Mouse (Mus musculus) forebrain, embryonic 10.5 days (tissue): ENCODE results near the gene Ltbp1. TPM values are rescaled to one million over a fixed set of nuclear protein-coding genes. Genes with fewer than 3 reads are reported as not detected.

Source experiments
- DNase-seq: peaks from one replicate; pipeline ENCODE4 v3.0.0-alpha.2; 2017; ENCODE audit warnings: low spot score; ENCODE audit errors: extremely low spot score
- H3K27ac ChIP-seq: fragments of 300-500 bp; sonication (generic); 2 replicates; pipeline ENCODE4 v1.5.1; 2016; ENCODE audit warnings: mild to moderate bottlenecking
- H3K27me3 ChIP-seq: fragments of 300-500 bp; sonication (generic); 2 replicates; pipeline ENCODE4 v1.6.1; 2016; ENCODE audit warnings: mild to moderate bottlenecking; ENCODE audit not compliant: poor library complexity, severe bottlenecking
- H3K36me3 ChIP-seq: fragments of 300-500 bp; sonication (generic); replicated peaks from 2 replicates; pipeline ENCODE4 v1.6.1; 2016; ENCODE audit warnings: mild to moderate bottlenecking, moderate library complexity
- H3K4me1 ChIP-seq: fragments of 300-500 bp; sonication (generic); 2 replicates; pipeline ENCODE4 v1.6.1; 2016
- H3K4me3 ChIP-seq: fragments of 300-500 bp; sonication (generic); 2 replicates; pipeline ENCODE4 v1.5.1; 2016; ENCODE audit warnings: mild to moderate bottlenecking, moderate library complexity
- H3K9me3 ChIP-seq: fragments of 300-500 bp; sonication (generic); 2 replicates; pipeline ENCODE4 v1.6.1; 2016; ENCODE audit warnings: mild to moderate bottlenecking, moderate library complexity
- WGBS: fragments of 180-500 bp; shearing (Covaris S2); methylation state at CpG from one replicate; pipeline ENCODE4 v1.1.7; 2016; 5-methylcytosine and 5-hydroxymethylcytosine counted together
- polyA plus RNA-seq: library from polyadenylated mRNA; unstranded; fragments of >200 nt; fragmentation: Nextera tagmentation; extraction: Ambion mirVana; gene quantifications from 2 replicates; pipeline ENCODE4 v1.2.1, GENCODE M21; 2016

The Ltbp1 gene
- polyA plus RNA-seq, 1 experiment from 2014 or later: 4.5 TPM

GRCm38 (mm10) chr17:75039017-75039416 lies 33.6 kb downstream of the Ltbp1 start:
- Histone ChIP-seq H3K27ac (no peak overlapping the region), H3K9me3 (no peaks in the 10 kb centered on the region), H3K27me3 (no peaks in the 10 kb centered on the region), H3K36me3 (no peaks in the 10 kb centered on the region), H3K4me1 (0 out of 2 replicates have a peak, but pooled peaks cover 5% of the 10 kb centered on the region), H3K4me3 (no peak overlapping the region)
- DNase-seq: no peak
- WGBS: 89% methylated on average over 4 of the region's 4 CpGs

GRCm38 (mm10) chr17:75049366-75049969 lies 44.1 kb downstream of the Ltbp1 start:
- H3K4me3 ChIP-seq: no peak overlapping the region
- H3K27me3 ChIP-seq: 0 out of 2 replicates have a peak, but pooled peaks cover 4% of the 10 kb centered on the region
- no peaks in the 10 kb centered on the region; the same call in 1 of the 2 replicates for H3K36me3 ChIP-seq
- WGBS: 83% methylated on average over 8 of the region's 8 CpGs
- no peak overlapping the region for H3K27ac ChIP-seq
- DNase-seq: no peak
- no peaks in the 10 kb centered on the region for H3K4me1 ChIP-seq
- peaks cover 7% of the 10 kb centered on the region; the same call in 1 of the 2 replicates for H3K9me3 ChIP-seq

GRCm38 (mm10) chr17:75051440-75051925 lies 46.1 kb downstream of the Ltbp1 start:
- DNase-seq: no peak
- H3K36me3 ChIP-seq: no peaks in the 10 kb centered on the region
- peaks cover 17% of the 10 kb centered on the region; the same call in 1 of the 2 replicates for H3K27me3 ChIP-seq
- H3K4me3 ChIP-seq: no peak overlapping the region
- H3K27ac ChIP-seq: no peak overlapping the region
- H3K9me3 ChIP-seq: no peaks in the 10 kb centered on the region
- 85% methylated on average over 8 of the region's 8 CpGs for WGBS
- peaks cover 6% of the 10 kb centered on the region for H3K4me1 ChIP-seq

GRCm38 (mm10) chr17:75055235-75055634 lies 49.9 kb downstream of the Ltbp1 start:
- DNase-seq: no peak
- WGBS: 86% methylated on average over 5 of the region's 5 CpGs
- H3K9me3 ChIP-seq: no peaks in the 10 kb centered on the region

GRCm38 (mm10) chr17:75055961-75056360 lies 50.6 kb downstream of the Ltbp1 start:
- Histone ChIP-seq H3K27ac (no peak overlapping the region), H3K4me1 (peaks cover 11% of the 10 kb centered on the region), H3K9me3 (no peaks in the 10 kb centered on the region), H3K36me3 (no peaks in the 10 kb centered on the region), H3K4me3 (no peak overlapping the region), H3K27me3 (peaks cover 41% of the 10 kb centered on the region)
- no peak for DNase-seq
- WGBS: 88% methylated on average over 6 of the region's 6 CpGs

More at GRCm38 (mm10) chr17:75055235-75055634, 49.9 kb downstream of the Ltbp1 start:
- Histone ChIP-seq H3K27ac (no peak overlapping the region), H3K27me3 (peaks cover 38% of the 10 kb centered on the region), H3K36me3 (no peaks in the 10 kb centered on the region), H3K4me1 (peaks cover 11% of the 10 kb centered on the region), H3K4me3 (no peak overlapping the region)

GRCm38 (mm10) chr17:75056631-75057030 lies 51.3 kb downstream of the Ltbp1 start:
- no peak overlapping the region for H3K4me3 ChIP-seq
- H3K4me1 ChIP-seq: peaks cover 11% of the 10 kb centered on the region
- H3K9me3 ChIP-seq: no peaks in the 10 kb centered on the region
- peaks cover 41% of the 10 kb centered on the region for H3K27me3 ChIP-seq
- no peak for DNase-seq
- H3K27ac ChIP-seq: no peak overlapping the region
- 59% methylated on average over 8 of the region's 8 CpGs for WGBS
- H3K36me3 ChIP-seq: no peaks in the 10 kb centered on the region

- no peak for DNase-seq
- no peak overlapping the region for H3K27ac ChIP-seq
- H3K27me3 ChIP-seq: peaks cover 70% of the 10 kb centered on the region
- H3K36me3 ChIP-seq: no peaks in the 10 kb centered on the region
- 90% methylated on average over 7 of the region's 7 CpGs for WGBS
- H3K4me1 ChIP-seq: peaks cover 26% of the 10 kb centered on the region
- H3K4me3 ChIP-seq: no peak overlapping the region
- no peaks in the 10 kb centered on the region for H3K9me3 ChIP-seq
Observed at GRCm38 (mm10) chr17:75066340-75066739, 61.0 kb downstream of the Ltbp1 start.

GRCm38 (mm10) chr17:75067314-75067713 lies 61.9 kb downstream of the Ltbp1 start:
- H3K27me3 ChIP-seq: peaks cover 79% of the 10 kb centered on the region
- H3K36me3 ChIP-seq: no peaks in the 10 kb centered on the region
- H3K4me1 ChIP-seq: peaks cover 28% of the 10 kb centered on the region
- no peaks in the 10 kb centered on the region for H3K9me3 ChIP-seq
- no peak overlapping the region for H3K27ac ChIP-seq
- no peak for DNase-seq
- WGBS: 21% methylated on average over 8 of the region's 8 CpGs
- no peak overlapping the region for H3K4me3 ChIP-seq

- H3K4me3 ChIP-seq: no peak overlapping the region
- H3K27ac ChIP-seq: no peak overlapping the region
- H3K4me1 ChIP-seq: peaks cover 28% of the 10 kb centered on the region
- no peaks in the 10 kb centered on the region for H3K36me3 ChIP-seq
- 89% methylated on average over 5 of the region's 5 CpGs for WGBS
- DNase-seq: no peak
- H3K27me3 ChIP-seq: peaks cover 87% of the 10 kb centered on the region
- no peaks in the 10 kb centered on the region for H3K9me3 ChIP-seq
Observed at GRCm38 (mm10) chr17:75069232-75069631, 63.9 kb downstream of the Ltbp1 start.

- no peaks in the 10 kb centered on the region for H3K36me3 ChIP-seq
- no peaks in the 10 kb centered on the region for H3K9me3 ChIP-seq
- H3K4me1 ChIP-seq: peaks cover 24% of the 10 kb centered on the region
- DNase-seq: no peak
- WGBS: 19% methylated on average over 2 of the region's 2 CpGs
- no peak overlapping the region for H3K27ac ChIP-seq
- no peak overlapping the region for H3K4me3 ChIP-seq
- peaks cover 82% of the 10 kb centered on the region for H3K27me3 ChIP-seq
Observed at GRCm38 (mm10) chr17:75071174-75071573, 65.8 kb downstream of the Ltbp1 start.

- Histone ChIP-seq H3K4me3 (no peak overlapping the region), H3K9me3 (no peaks in the 10 kb centered on the region), H3K4me1 (peaks cover 21% of the 10 kb centered on the region), H3K27ac (no peak overlapping the region), H3K36me3 (no peaks in the 10 kb centered on the region), H3K27me3 (peaks cover 79% of the 10 kb centered on the region)
- 91% methylated on average over 2 of the region's 2 CpGs for WGBS
- no peak for DNase-seq
Observed at GRCm38 (mm10) chr17:75071749-75072148, 66.4 kb downstream of the Ltbp1 start.

- Histone ChIP-seq H3K4me1 (peaks cover 8% of the 10 kb centered on the region), H3K27ac (no peak overlapping the region), H3K36me3 (no peaks in the 10 kb centered on the region), H3K4me3 (no peak overlapping the region), H3K27me3 (peaks cover 67% of the 10 kb centered on the region), H3K9me3 (no peaks in the 10 kb centered on the region)
- no peak for DNase-seq
- WGBS: 64% methylated on average over 8 of the region's 8 CpGs
Observed at GRCm38 (mm10) chr17:75073887-75074286, 68.5 kb downstream of the Ltbp1 start.

- Histone ChIP-seq H3K4me1 (peaks cover 8% of the 10 kb centered on the region), H3K36me3 (no peaks in the 10 kb centered on the region), H3K27ac (no peak overlapping the region), H3K27me3 (peaks cover 62% of the 10 kb centered on the region), H3K9me3 (peaks cover under 1% of the 10 kb centered on the region; the same call in 1 of the 2 replicates), H3K4me3 (no peak overlapping the region)
- WGBS: 77% methylated on average over 19 of the region's 19 CpGs
- no peak for DNase-seq
Observed at GRCm38 (mm10) chr17:75074978-75075699, 69.8 kb downstream of the Ltbp1 start.
